Mouse (Mus musculus) limb, embryonic 12.5 days (tissue): Measurements from ENCODE around the gene Tjp2. TPM values are rescaled to one million over a fixed set of nuclear protein-coding genes. Genes with fewer than 3 reads are reported as not detected.

Experiments used
- ATAC-seq: fragments of 200-750 bp; cut with Nextera tagmentation; 2 replicates; pipeline ENCODE4 v1.8.0; 2017; ENCODE audit warnings: low read depth, moderate TSS enrichment; ENCODE audit not compliant: insufficient number of reproducible peaks, insufficient read depth, low FRiP score, low TSS enrichment
- H3K27ac ChIP-seq: fragments of 300-500 bp; sonication (generic); 2 replicates; pipeline ENCODE4 v1.5.1; 2016; ENCODE audit warnings: mild to moderate bottlenecking, moderate library complexity
- H3K27me3 ChIP-seq: fragments of 300-500 bp; sonication (generic); 2 replicates; pipeline ENCODE4 v1.6.1; 2016; ENCODE audit warnings: mild to moderate bottlenecking, moderate library complexity
- H3K36me3 ChIP-seq: fragments of 300-500 bp; sonication (generic); 2 replicates; pipeline ENCODE4 v1.6.1; 2016; ENCODE audit warnings: mild to moderate bottlenecking, moderate library complexity
- H3K4me1 ChIP-seq: fragments of 300-500 bp; sonication (generic); replicated peaks from 2 replicates; pipeline ENCODE4 v1.6.1; 2016
- H3K4me2 ChIP-seq: fragments of 300-500 bp; sonication (generic); 2 replicates; pipeline ENCODE4 v1.6.1; 2016; ENCODE audit warnings: mild to moderate bottlenecking, moderate library complexity
- H3K4me3 ChIP-seq: fragments of 300-500 bp; sonication (generic); replicated peaks from 2 replicates; pipeline ENCODE4 v1.5.1; 2016; ENCODE audit warnings: mild to moderate bottlenecking
- H3K9ac ChIP-seq: fragments of 300-500 bp; sonication (generic); replicated peaks from 2 replicates; pipeline ENCODE4 v1.6.1; 2016; ENCODE audit warnings: mild to moderate bottlenecking, moderate library complexity
- H3K9me3 ChIP-seq: fragments of 300-500 bp; sonication (generic); 2 replicates; pipeline ENCODE4 v1.6.1; 2016; ENCODE audit warnings: mild to moderate bottlenecking, moderate library complexity
- WGBS: fragments of 180-500 bp; shearing (Covaris S2); methylation state at CpG from one replicate; pipeline ENCODE4 v1.1.7; 2016; 5-methylcytosine and 5-hydroxymethylcytosine counted together
- polyA plus RNA-seq: library from polyadenylated mRNA; unstranded; fragments of >200 nt; fragmentation: Nextera tagmentation; extraction: Ambion mirVana; gene quantifications from 2 replicates; pipeline ENCODE4 v1.2.1, GENCODE M21; 2016

Gene Tjp2
- polyA plus RNA-seq, 1 experiment from 2014 or later = 28.6 TPM

DNA sequence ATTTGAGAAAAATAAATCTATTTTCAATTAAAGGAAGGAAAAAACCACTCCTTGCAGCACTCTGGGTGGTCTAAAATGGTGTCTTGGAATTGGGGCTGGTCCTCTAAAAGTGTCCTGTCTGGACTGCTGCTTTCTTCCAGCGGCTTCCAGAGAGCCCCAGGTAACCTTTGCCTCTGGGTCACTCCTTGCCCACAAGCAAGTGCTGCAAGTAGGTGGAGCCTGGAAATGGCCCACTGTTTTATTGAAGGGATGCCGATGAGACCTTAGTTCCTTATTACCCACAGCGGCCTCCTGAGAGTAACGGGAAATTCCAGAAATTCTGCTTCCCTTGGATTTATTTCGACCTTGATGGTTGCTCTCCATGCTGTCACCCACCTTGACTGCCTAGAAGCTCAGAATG is 170.6 kb downstream of the Tjp2 start:
- no peak overlapping the region for H3K4me2 ChIP-seq
- no peaks in the 10 kb centered on the region; the same call in 1 of the 2 replicates for H3K27me3 ChIP-seq
- ATAC-seq = no peak
- H3K9me3 ChIP-seq = no peaks in the 10 kb centered on the region
- H3K36me3 ChIP-seq = no peaks in the 10 kb centered on the region
- no peak overlapping the region for H3K4me3 ChIP-seq
- peaks cover 5% of the 10 kb centered on the region; the same call in 1 of the 2 replicates for H3K4me1 ChIP-seq
- no peak overlapping the region for H3K27ac ChIP-seq
- 17% methylated on average over 5 of the region's 5 CpGs for WGBS
- H3K9ac ChIP-seq = no peak overlapping the region

DNA sequence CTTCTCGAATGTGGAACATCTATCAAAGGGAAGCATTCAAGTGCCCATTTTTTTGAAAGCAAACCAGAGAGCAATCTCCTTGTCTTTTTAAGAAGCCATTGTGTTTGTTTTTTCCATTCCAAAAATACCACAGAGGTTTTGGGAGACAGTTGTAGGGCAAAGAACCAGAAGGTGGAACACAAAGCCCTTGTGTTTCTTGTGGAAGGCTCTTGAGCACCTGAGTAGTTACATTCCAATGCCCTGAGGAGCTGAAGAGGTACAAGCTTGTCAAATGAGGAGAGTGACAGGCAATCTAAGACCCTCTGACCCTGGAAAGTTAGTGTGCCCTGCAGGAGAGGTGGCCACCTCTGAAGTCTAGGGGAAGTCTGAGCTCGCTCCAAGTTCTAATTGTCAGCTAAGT is 174.3 kb downstream of the Tjp2 start:
- H3K9me3 ChIP-seq = no peaks in the 10 kb centered on the region
- no peak overlapping the region for H3K4me2 ChIP-seq
- H3K4me3 ChIP-seq = no peak overlapping the region
- WGBS = 76% methylated on average over 2 of the region's 2 CpGs
- H3K27ac ChIP-seq = no peak overlapping the region
- no peaks in the 10 kb centered on the region; the same call in 1 of the 2 replicates for H3K27me3 ChIP-seq
- no peak overlapping the region for H3K9ac ChIP-seq
- no peak for ATAC-seq
- H3K36me3 ChIP-seq = no peaks in the 10 kb centered on the region
- H3K4me1 ChIP-seq = peaks cover 5% of the 10 kb centered on the region; the same call in 1 of the 2 replicates

DNA sequence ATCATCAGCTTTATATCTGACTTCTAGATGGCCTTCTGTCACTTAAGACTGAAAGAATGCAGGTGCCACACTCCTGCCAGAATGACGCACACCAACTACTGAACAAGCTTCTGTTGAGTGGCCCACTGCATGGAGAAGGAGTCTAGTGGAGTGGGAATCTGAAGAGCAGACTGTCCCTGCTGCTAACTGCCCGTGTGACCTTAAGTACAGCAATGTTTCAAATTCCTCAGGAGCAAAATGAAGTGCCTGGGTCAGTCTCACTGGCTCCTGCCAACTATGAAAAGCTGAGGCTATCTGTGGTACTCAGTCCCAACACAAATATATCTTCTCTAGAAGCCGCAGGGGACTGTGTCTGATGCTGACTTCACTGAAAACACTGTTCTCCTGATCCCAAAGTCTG is 175.5 kb downstream of the Tjp2 start:
- no peak for ATAC-seq
- Histone ChIP-seq H3K4me3 (no peak overlapping the region), H3K36me3 (no peaks in the 10 kb centered on the region), H3K27ac (no peak overlapping the region), H3K9ac (no peak overlapping the region), H3K4me2 (no peak overlapping the region), H3K9me3 (no peaks in the 10 kb centered on the region), H3K4me1 (peaks cover 3% of the 10 kb centered on the region; the same call in 1 of the 2 replicates), H3K27me3 (no peaks in the 10 kb centered on the region; the same call in 1 of the 2 replicates)
- 85% methylated on average over 3 of the region's 3 CpGs for WGBS

DNA sequence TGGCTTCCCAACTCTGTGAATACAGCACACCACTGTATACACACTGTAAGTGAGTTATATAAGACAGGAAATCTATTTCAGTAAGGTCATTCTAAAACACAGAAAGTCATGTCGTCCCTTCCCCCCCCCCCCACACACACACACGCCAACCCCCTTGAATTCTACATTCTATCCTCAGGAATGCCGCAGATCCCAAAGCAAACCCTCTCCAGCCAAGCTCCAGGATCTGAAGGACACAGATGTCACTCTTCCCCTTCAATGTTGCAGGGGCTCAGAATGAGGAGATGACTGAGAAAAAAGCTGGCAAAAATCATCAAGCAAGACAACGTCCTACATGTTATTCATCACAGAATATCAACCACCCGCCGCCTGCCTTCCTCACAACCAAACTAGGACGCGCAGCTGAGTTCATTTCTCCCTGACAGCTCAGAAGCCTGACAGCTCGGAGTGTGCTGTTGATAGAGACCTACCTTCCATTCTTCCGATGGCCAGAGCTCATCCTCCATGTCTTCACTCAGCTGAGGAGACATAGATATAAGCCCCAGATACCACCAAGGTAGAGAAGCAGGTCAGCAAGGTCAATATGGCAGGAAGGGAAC is 178.3 kb downstream of the Tjp2 start:
- no peak overlapping the region for H3K9ac ChIP-seq
- H3K27me3 ChIP-seq = no peaks in the 10 kb centered on the region
- no peak for ATAC-seq
- WGBS = 87% methylated on average over 10 of the region's 10 CpGs
- no peak overlapping the region for H3K4me3 ChIP-seq
- no peaks in the 10 kb centered on the region for H3K4me1 ChIP-seq
- no peaks in the 10 kb centered on the region for H3K36me3 ChIP-seq
- H3K9me3 ChIP-seq = no peaks in the 10 kb centered on the region
- H3K27ac ChIP-seq = no peak overlapping the region
- no peak overlapping the region for H3K4me2 ChIP-seq

Other genes with a start within 250 kb of the Tjp2 start
- gene Fam189a2, start 194.0 kb downstream of the Tjp2 start, polyA plus RNA-seq = 0.10 and 0.19 TPM in 2 replicates
- 63.3 and 64.1 TPM in 2 replicates for gene Fxn, start 55.6 kb upstream of the Tjp2 start, polyA plus RNA-seq